ENCODE assay signal across 7 mouse cellular contexts in genomic region chr17:46110402-46111289, GRCm38 (mm10). TPM values are rescaled to one million over a fixed set of nuclear protein-coding genes. Genes with fewer than 3 reads are reported as not detected.
A peak's percentile ranks its signal among the peaks of the same experiment; 100 is the strongest.
DNase-seq lines count a peak whose midpoint lies in the region; ATAC-seq lines count a peak whose summit lies in the region.

Gene Mrps18a, plus strand, starts transcription at chr17:46110986.

- H3K4me2 ChIP-seq in midbrain, embryonic 13.5 days (replicated peaks), result peak within 1 kb of the TSS; percentile 86

- H3K9me3 ChIP-seq in limb, embryonic 10.5 days (replicated peaks), result no peaks in the 10 kb centered on the region
- H3K9me3 ChIP-seq in midbrain, embryonic 13.5 days, result no peaks in the 10 kb centered on the region

- peak; percentile 99 for ATAC-seq in midbrain, embryonic 13.5 days

- peak; percentile 80 for DNase-seq in adrenal gland, adult 8-10 months
- DNase-seq in embryo, embryonic 9.5 days (ENCODE audit: extremely low spot score), result peak; percentile 84
- DNase-seq in gonadal fat pad, adult 2 months (ENCODE audit: low read depth), result no peak
- peak; percentile 74 for DNase-seq in kidney, adult 11 months
- DNase-seq in limb, embryonic 10.5 days (ENCODE audit: low spot score), result peak; percentile 91
- DNase-seq in spleen, adult 12 weeks (ENCODE audit: low spot score), result peak; percentile 66

- 6% methylated on average over 38 of the region's 38 CpGs for WGBS in limb, embryonic 10.5 days
- 6% methylated on average over 38 of the region's 38 CpGs for WGBS in midbrain, embryonic 13.5 days

- H3K9ac ChIP-seq in midbrain, embryonic 13.5 days (replicated peaks), result peak within 1 kb of the TSS; percentile 79

- H3K4me1 ChIP-seq in limb, embryonic 10.5 days, result peaks cover 44% of the 10 kb centered on the region
- H3K4me1 ChIP-seq in midbrain, embryonic 13.5 days (replicated peaks), result peaks cover 20% of the 10 kb centered on the region

- H3K36me3 ChIP-seq in limb, embryonic 10.5 days, result peaks cover 8% of the 10 kb centered on the region
- H3K36me3 ChIP-seq in midbrain, embryonic 13.5 days, result peaks cover 9% of the 10 kb centered on the region; the same call in 1 of the 2 replicates

- H3K4me3 ChIP-seq in limb, embryonic 10.5 days, result peak within 1 kb of the TSS; percentile 81
- peak within 1 kb of the TSS; percentile 88 for H3K4me3 ChIP-seq in midbrain, embryonic 13.5 days (replicated peaks)

- H3K27ac ChIP-seq in limb, embryonic 10.5 days, result peak within 1 kb of the TSS; percentile 91
- H3K27ac ChIP-seq in midbrain, embryonic 13.5 days, result peak within 1 kb of the TSS; percentile 88

- H3K27me3 ChIP-seq in limb, embryonic 10.5 days (ENCODE audit: low read depth, poor library complexity, severe bottlenecking), result no peaks in the 10 kb centered on the region
- H3K27me3 ChIP-seq in midbrain, embryonic 13.5 days, result peaks cover 27% of the 10 kb centered on the region

RNA-seq across cellular contexts. Expression of gene Mrps18a, which starts in this region (rescaled TPM):
- total RNA-seq in adrenal gland, adult 8-10 months (2022), result 100 to 1,000 TPM in 2 of 4 experiments, 10 to 100 TPM in 2; 94.5 to 106 (median 101) TPM
- polyA plus RNA-seq in gonadal fat pad, adult 2 months (2012; rRNA removed), result 43.8 and 49.0 TPM in 2 replicates
- polyA plus RNA-seq in limb, embryonic 10.5 days (2016; fragmentation: Nextera tagmentation; extraction: Ambion mirVana), result 184 and 192 TPM in 2 replicates
- polyA plus RNA-seq in midbrain, embryonic 13.5 days (2015; fragmentation: Nextera tagmentation; extraction: Ambion mirVana), result 137 and 140 TPM in 2 replicates
